Mouse (Mus musculus): ENCODE results near the gene Zfp820. TPM values are rescaled to one million over a fixed set of nuclear protein-coding genes. Genes with fewer than 3 reads are reported as not detected.

The Zfp820 gene
- 2.0 and 4.2 TPM in 2 replicates for polyA plus RNA-seq (2012; rRNA removed)

DNA sequence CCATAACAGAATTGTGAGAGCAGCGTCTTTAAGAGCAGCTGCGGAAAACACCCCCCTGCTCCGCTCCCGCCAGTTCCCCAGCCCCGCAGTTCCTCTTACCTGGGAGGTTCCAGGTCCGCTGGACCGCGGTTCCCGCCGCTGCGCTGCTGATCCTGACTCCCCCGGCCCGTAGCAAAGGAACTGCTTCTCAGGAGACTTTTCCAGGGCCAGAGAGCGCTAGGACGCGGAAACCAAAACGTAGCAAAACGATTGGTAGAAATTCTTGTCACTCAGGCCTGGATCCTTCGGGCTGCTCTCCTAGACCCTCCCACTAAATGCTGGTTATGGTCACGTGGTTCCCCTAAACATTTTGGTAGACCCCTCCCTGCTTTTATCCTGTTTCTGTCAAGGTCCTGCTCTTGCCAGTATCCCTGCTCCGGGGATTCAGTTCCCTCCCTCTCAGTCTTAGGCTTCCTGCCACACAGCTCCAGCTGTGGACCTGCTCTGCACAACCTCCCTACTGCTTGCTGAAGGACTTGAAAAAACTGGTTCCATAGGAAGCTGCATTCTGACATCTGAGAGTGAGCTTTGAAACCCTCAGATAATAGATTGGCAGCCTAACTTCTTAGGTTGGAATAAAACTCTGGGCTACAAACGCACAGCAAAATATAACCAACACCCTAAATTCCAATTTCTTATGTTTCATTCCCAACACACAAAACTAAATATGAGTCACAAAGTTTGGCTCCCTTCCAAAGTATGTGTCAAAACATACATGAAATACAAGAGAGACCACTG is at the start of gene Zfp820:
Gene Zfp820, minus strand, starts transcription at position 228 of the 777 bp plus-strand sequence.

Other genes with a start within 250 kb of the Zfp820 start
- 3.3 and 6.0 TPM in 2 replicates for gene Zfp983, start 195.1 kb downstream of the Zfp820 start, polyA plus RNA-seq (2012; rRNA removed)
- gene Gm10226, start 153.9 kb downstream of the Zfp820 start, polyA plus RNA-seq (2012; rRNA removed) = 4.4 and 5.4 TPM in 2 replicates
- 12.0 and 21.9 TPM in 2 replicates for gene Zfp760, start 138.0 kb downstream of the Zfp820 start, polyA plus RNA-seq (2012; rRNA removed)
- gene Zfp229, start 115.0 kb downstream of the Zfp820 start, polyA plus RNA-seq (2012; rRNA removed) = 7.7 and 8.1 TPM in 2 replicates
- 4.4 and 6.3 TPM in 2 replicates for gene Zfp995, start 64.2 kb upstream of the Zfp820 start, polyA plus RNA-seq (2012; rRNA removed)
- 6.8 and 12.6 TPM in 2 replicates for gene Zfp942, start 116.7 kb upstream of the Zfp820 start, polyA plus RNA-seq (2012; rRNA removed)
- gene Zfp943, start 116.8 kb upstream of the Zfp820 start, polyA plus RNA-seq (2012; rRNA removed) = 6.9 and 13.9 TPM in 2 replicates